Mouse (Mus musculus) left cerebral cortex, adult 18-20 months (tissue): Measurements from ENCODE around the gene Knl1. TPM values are rescaled to one million over a fixed set of nuclear protein-coding genes. Genes with fewer than 3 reads are reported as not detected.

ENCODE experiments used
- total RNA-seq, 2 experiments: library from RNA; stranded (reverse); gene quantifications; 2 replicates each; pipeline ENCODE4 v1.2.3; 2021

The Knl1 gene
- total RNA-seq, 2 experiments from 2014 or later: 0.05 to 0.07 TPM

Other genes starting within 250 kb of the Knl1 start
- gene Knstrn, start 233.1 kb upstream of the Knl1 start, total RNA-seq: 1 to 10 TPM; 1.5 to 1.7 TPM
- gene Ivd, start 185.2 kb upstream of the Knl1 start, total RNA-seq: 10 to 100 TPM; 63.1 to 68.5 TPM
- gene Bahd1, start 146.7 kb upstream of the Knl1 start, total RNA-seq: 10 to 100 TPM; 53.2 to 61.6 TPM
- gene Chst14, start 120.6 kb upstream of the Knl1 start, total RNA-seq: 1 to 10 TPM; 1.8 to 2.9 TPM
- gene Ccdc32, start 17.7 kb upstream of the Knl1 start, total RNA-seq: 10 to 100 TPM; 47.4 to 48.4 TPM
- gene Rpusd2, start 12.3 kb upstream of the Knl1 start, total RNA-seq: 1 to 10 TPM; 8.5 to 8.9 TPM
- 1 to 10 TPM in 1 of 2 experiments, under 1 TPM in 1; 0.70 to 1.5 TPM for gene Rad51, start 65.7 kb downstream of the Knl1 start, total RNA-seq
- 10 to 100 TPM; 57.3 to 65.9 TPM for gene Rmdn3, start 109.9 kb downstream of the Knl1 start, total RNA-seq
- 1 to 10 TPM in 1 of 2 experiments, under 1 TPM in 1; 0.56 to 1.0 TPM for gene Gchfr, start 120.7 kb downstream of the Knl1 start, total RNA-seq
- gene Gm14137, start 127.4 kb downstream of the Knl1 start, total RNA-seq: not detected
- gene Zfyve19, start 161.5 kb downstream of the Knl1 start, total RNA-seq: 10 to 100 TPM; 24.2 to 37.3 TPM
- 10 to 100 TPM; 15.9 to 17.7 TPM for gene Dnajc17, start 161.7 kb downstream of the Knl1 start, total RNA-seq
- not detected for gene Ppp1r14d, start 182.8 kb downstream of the Knl1 start, total RNA-seq
- gene Spint1, start 190.2 kb downstream of the Knl1 start, total RNA-seq: 1 to 10 TPM; 1.6 to 1.9 TPM
- gene Rhov, start 224.2 kb downstream of the Knl1 start, total RNA-seq: 10 to 100 TPM; 11.6 to 11.8 TPM
- gene Vps18, start 241.6 kb downstream of the Knl1 start, total RNA-seq: 10 to 100 TPM; 50.6 to 51.2 TPM